Mouse (Mus musculus) spleen, adult 2 months (tissue): ENCODE results near the gene Serpina3n. TPM values are rescaled to one million over a fixed set of nuclear protein-coding genes. Genes with fewer than 3 reads are reported as not detected.

Source experiments
- DNase-seq, 2 experiments: peaks; one replicate each; pipeline versions ENCODE4 v3.0.0 to v3.0.0-alpha.2; 2012 to 2021; ENCODE audit warnings: low spot score in 2 of 2, low read depth in 1 of 2
- H3K27ac ChIP-seq: fragments of 200-500 bp; 2 replicates; pipeline ENCODE4 v1.5.1; 2012; ENCODE audit warnings: low read length, inconsistent platforms; ENCODE audit not compliant: insufficient read depth
- H3K27me3 ChIP-seq: fragments of 200-500 bp; 2 replicates; pipeline ENCODE4 v1.6.1; 2012; ENCODE audit warnings: mild to moderate bottlenecking, moderate library complexity, low read length, inconsistent platforms; ENCODE audit not compliant: control insufficient read depth, insufficient read depth
- H3K36me3 ChIP-seq: fragments of 200-500 bp; 2 replicates; pipeline ENCODE4 v1.6.1; 2012; ENCODE audit warnings: mild to moderate bottlenecking, low read length, inconsistent platforms; ENCODE audit not compliant: control insufficient read depth, insufficient read depth
- H3K4me1 ChIP-seq: fragments of 200-500 bp; 2 replicates; pipeline ENCODE4 v1.6.1; 2011; ENCODE audit warnings: inconsistent platforms; ENCODE audit not compliant: control insufficient read depth, insufficient read depth, insufficient read length
- H3K4me3 ChIP-seq: fragments of 200-500 bp; 2 replicates; pipeline ENCODE4 v1.5.1; 2011; ENCODE audit warnings: mild to moderate bottlenecking, inconsistent platforms; ENCODE audit not compliant: insufficient read depth, insufficient read length; ENCODE audit errors: extremely low read depth
- CTCF ChIP-seq: fragments of 200-500 bp; IDR thresholded peaks from 2 replicates; pipeline ENCODE4 v1.5.1; 2011; ENCODE audit warnings: mild to moderate bottlenecking, inconsistent platforms; ENCODE audit not compliant: insufficient read depth, insufficient read length, insufficient replicate concordance; ENCODE audit errors: extremely low read depth
- POLR2A ChIP-seq: fragments of 200-500 bp; IDR thresholded peaks from 2 replicates; pipeline ENCODE4 v1.6.1; 2011; ENCODE audit warnings: low read depth, low read length, inconsistent platforms
- WGBS: fragments of 180-500 bp; shearing (Covaris S2); methylation state at CpG from one replicate; pipeline ENCODE4 v1.1.7; 2018; 5-methylcytosine and 5-hydroxymethylcytosine counted together
- polyA plus RNA-seq: library from polyadenylated mRNA; depleted of rRNA; stranded (reverse); fragments of >200 nt; gene quantifications from 2 replicates; pipeline ENCODE4 v1.2.3, GENCODE M21; 2012

Serpina3n gene
- polyA plus RNA-seq, 1 experiment = 15.9 TPM

- WGBS = 6% methylated on average over 2 of the region's 2 CpGs
- no peak for DNase-seq
- TF ChIP-seq CTCF (peak; percentile 42; the same call in 1 of the 2 replicates), POLR2A (no peak)
These were observed 12.6 kb downstream of the Serpina3n start for GRCm38 (mm10) chr12:104419136-104419462.

GRCm38 (mm10) chr12:104422615-104423392 lies 16.3 kb downstream of the Serpina3n start:
- Histone ChIP-seq H3K4me1 (no peaks in the 10 kb centered on the region), H3K36me3 (no peaks in the 10 kb centered on the region), H3K27me3 (no peaks in the 10 kb centered on the region), H3K27ac (no peak overlapping the region), H3K4me3 (no peak overlapping the region)
- no peak for TF ChIP-seq POLR2A
- no peak for TF ChIP-seq CTCF
- WGBS = 63% methylated on average over 11 of the region's 11 CpGs
- no peak for DNase-seq

More at GRCm38 (mm10) chr12:104419136-104419462, 12.6 kb downstream of the Serpina3n start:
- H3K36me3 ChIP-seq = no peaks in the 10 kb centered on the region
- H3K4me3 ChIP-seq = no peak overlapping the region
- no peaks in the 10 kb centered on the region for H3K27me3 ChIP-seq
- no peaks in the 10 kb centered on the region for H3K4me1 ChIP-seq
- H3K27ac ChIP-seq = no peak overlapping the region

- Histone ChIP-seq H3K27ac (no peak overlapping the region), H3K4me1 (no peaks in the 10 kb centered on the region), H3K27me3 (no peaks in the 10 kb centered on the region), H3K36me3 (no peaks in the 10 kb centered on the region), H3K4me3 (no peak overlapping the region)
- no peak for DNase-seq
- 81% methylated on average over 3 of the region's 3 CpGs for WGBS
- TF ChIP-seq POLR2A = no peak
These were observed 19.1 kb downstream of the Serpina3n start for GRCm38 (mm10) chr12:104425591-104425990.

GRCm38 (mm10) chr12:104426915-104427314 lies 20.4 kb downstream of the Serpina3n start:
- 6% methylated on average over 7 of the region's 7 CpGs for WGBS
- no peaks in the 10 kb centered on the region for H3K4me1 ChIP-seq

GRCm38 (mm10) chr12:104431359-104431758 lies 24.8 kb downstream of the Serpina3n start:
- no peak for DNase-seq
- WGBS = 74% methylated on average over 10 of the region's 10 CpGs
- Histone ChIP-seq H3K27ac (no peak overlapping the region), H3K36me3 (no peaks in the 10 kb centered on the region), H3K27me3 (no peaks in the 10 kb centered on the region), H3K4me1 (no peaks in the 10 kb centered on the region), H3K4me3 (no peak overlapping the region)
- TF ChIP-seq CTCF (no peak), POLR2A (no peak)

More at GRCm38 (mm10) chr12:104426915-104427314, 20.4 kb downstream of the Serpina3n start:
- H3K36me3 ChIP-seq = no peaks in the 10 kb centered on the region
- peak; percentile 61; the same call in 1 of the 2 replicates for TF ChIP-seq CTCF
- TF ChIP-seq POLR2A = no peak
- DNase-seq = no peak
- H3K27me3 ChIP-seq = no peaks in the 10 kb centered on the region
- H3K27ac ChIP-seq = no peak overlapping the region
- no peak overlapping the region for H3K4me3 ChIP-seq

- 66% methylated on average over 7 of the region's 7 CpGs for WGBS
- no peak overlapping the region for H3K27ac ChIP-seq
- H3K36me3 ChIP-seq = no peaks in the 10 kb centered on the region
- TF ChIP-seq CTCF = no peak
- no peak for TF ChIP-seq POLR2A
- no peak for DNase-seq
- H3K4me3 ChIP-seq = no peak overlapping the region
- H3K4me1 ChIP-seq = no peaks in the 10 kb centered on the region
- no peaks in the 10 kb centered on the region for H3K27me3 ChIP-seq
These were observed 26.7 kb downstream of the Serpina3n start for GRCm38 (mm10) chr12:104433214-104433613.
